Mouse (Mus musculus) liver, adult (tissue): ENCODE results near the gene A3galt2.

Source experiments
- GATA4 ChIP-seq: IDR thresholded peaks from 2 replicates; pipeline ENCODE4 v1.6.1; 2014; ENCODE audit warnings: mild to moderate bottlenecking, low read length; ENCODE audit not compliant: insufficient replicate concordance

Gene A3galt2

DNA sequence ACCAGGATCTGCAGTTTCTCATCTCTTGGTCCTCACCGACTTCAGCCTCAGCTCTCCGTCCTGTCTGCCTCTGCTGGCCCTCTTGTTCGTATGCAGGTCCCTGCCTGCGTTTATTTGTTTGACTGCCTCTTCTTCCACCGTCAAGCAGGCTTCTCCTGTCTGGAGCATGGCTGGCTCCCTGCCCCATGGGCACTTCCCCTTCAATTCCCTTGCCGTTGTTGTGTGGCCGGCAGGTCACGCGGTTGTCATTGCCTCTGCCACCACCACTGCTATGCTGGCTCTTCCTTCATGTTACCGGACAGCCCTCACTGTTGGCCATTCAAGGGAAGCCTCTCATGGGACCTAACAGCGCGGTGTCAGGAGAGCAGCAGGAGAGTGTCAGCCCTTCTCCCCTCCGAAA, 13.0 kb downstream of the A3galt2 start:
- TF ChIP-seq GATA4 = no peak

DNA sequence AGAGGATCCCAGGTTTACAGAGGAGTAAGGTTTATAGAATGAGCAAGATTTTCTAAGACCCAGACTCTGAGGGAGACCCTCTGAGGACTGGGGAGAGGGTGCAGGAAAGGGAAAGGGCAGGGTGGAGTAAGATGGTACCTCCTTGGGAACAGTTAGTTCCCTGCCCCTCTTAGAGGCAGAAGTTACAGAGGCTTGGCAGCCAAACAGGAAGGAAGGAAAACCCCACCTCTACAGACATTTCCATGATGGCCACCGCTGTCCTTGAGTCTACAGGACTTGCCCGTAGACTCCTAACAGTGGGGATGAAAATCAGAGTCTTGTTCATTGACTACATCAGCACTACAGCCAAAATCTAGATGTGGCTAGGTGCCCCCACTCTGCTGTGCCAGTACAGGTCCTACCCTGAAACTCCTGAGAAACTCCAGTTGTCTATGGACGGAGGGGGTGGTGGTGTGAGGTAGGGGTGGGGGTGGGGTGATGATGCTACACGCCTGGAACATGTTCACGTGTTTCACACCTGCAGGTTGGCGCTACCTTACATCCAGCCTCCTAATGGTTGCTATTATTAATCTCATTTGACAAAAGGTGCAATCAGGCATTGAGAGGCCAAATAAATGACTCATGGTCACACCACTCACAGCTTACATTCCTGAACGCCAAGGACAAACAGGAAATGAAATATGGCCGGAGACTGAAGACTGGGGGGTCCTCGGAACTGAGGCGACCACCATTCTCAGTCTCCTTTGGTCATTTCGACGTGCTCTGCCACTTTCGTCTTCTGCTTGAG, 14.6 kb downstream of the A3galt2 start:
- TF ChIP-seq GATA4 = no peak

DNA sequence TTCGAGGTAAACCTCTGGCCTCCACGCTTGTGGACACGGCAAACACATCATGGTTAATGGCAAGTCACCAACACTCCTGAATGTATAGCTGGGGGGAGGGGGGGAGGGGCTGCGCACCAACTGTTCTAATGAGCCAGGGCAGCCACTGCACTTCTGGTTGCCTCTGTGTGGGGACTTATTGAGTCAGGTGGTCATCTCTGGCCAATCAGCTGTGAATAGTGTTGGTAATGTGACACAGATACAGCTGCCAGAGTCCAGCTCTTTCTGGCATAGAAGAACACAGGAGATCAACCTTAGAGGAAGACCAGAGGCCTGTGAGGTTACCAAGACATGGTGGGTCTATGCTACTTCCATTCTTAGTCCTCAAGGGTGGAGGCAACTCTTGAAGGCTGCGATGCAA, 15.5 kb downstream of the A3galt2 start:
- TF ChIP-seq GATA4 = no peak

DNA sequence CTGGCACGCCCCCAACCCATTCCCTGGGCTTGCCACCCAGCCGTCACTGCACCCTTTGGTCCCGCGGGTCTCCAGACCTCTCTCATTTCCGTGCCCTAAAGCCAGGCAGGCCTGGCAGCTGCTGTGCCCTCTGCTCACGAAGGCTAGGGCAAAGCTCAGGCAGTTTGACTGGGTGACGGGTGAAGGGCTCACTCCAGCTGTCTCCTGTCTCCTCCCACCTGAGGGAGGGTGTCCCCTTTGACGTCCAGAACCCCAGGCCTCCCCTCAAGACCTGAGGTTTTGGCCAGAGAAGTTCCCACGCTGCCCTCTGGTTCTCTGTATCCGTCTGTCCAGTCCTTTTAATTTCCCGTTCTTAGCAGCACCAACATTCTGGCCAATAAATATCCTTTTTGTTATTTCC, 18.7 kb downstream of the A3galt2 start:
- TF ChIP-seq GATA4 = no peak

DNA sequence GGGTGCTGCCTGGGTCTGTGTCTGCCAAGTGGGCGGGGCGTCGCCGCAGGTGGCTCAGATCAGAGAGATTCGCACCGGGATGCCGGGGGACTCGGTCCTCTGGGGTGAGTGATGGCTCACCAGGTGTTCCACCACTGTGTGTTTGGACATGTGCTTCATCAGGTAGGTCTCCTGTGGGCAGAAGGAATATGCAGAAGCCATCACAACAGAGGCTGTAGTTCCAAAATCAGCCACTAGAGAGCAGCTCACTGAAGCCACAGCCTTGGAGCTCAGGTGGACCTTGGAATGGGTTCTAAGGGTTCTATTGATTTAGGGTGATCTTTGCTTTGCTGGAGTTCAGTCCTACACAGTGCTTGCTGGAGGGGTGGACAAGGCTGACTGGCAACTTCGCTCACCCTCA, 19.3 kb downstream of the A3galt2 start:
- TF ChIP-seq GATA4 = no peak

DNA sequence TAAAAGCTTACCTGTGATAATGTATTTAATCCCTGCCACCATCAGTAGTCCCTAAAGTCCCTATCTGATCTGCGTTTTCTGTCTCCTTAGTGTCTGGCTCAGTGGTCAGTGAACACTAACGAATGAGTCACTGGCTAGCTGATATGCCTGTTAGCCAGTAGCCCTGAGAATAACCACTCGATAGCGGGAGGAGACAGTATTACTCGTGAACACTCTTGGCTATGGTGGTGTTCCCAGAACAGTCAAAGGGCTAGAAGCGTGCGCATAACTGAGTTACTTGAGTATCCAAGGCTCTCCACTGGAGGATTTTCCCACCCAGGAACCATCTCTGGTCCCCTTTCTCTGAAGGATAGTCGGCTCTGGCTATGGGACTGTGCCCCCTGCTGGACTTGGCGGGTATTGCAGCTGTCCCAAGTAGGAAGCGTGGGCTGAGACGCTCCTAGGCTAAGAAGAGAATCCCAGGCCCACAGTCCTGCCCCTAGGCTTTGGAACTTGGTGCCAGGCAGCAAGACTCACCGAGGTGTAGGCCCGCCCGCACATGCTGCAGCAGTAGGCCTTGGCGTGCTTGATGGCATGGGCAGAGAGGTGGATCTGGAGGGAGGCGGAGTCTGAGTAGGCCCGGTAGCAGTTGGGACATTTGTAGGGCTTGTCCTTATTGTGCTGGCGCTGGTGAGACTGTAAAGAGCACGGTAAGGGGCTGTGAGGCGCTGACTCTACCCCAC, 21.6 kb downstream of the A3galt2 start:
- TF ChIP-seq GATA4 = no peak

DNA sequence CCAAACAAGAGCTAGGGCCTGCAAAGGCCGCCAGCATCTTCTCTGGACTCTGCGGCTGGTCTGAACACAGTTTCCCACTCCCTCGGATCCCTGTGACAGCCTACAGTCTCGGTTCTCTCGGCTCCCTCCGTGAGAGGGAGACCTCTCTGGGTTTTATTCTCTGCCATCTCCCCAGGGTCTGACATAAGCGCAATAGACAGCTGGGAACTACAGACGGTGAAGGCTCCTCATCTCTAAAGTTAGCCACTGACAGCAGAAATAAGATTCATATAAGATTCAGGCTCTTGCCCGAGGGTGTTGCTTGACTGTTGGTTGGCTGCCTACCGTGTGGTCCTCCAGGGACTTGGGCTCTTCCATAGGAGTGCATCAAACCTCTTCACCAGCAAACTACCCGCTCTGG, 22.4 kb downstream of the A3galt2 start:
- TF ChIP-seq GATA4 = no peak

DNA sequence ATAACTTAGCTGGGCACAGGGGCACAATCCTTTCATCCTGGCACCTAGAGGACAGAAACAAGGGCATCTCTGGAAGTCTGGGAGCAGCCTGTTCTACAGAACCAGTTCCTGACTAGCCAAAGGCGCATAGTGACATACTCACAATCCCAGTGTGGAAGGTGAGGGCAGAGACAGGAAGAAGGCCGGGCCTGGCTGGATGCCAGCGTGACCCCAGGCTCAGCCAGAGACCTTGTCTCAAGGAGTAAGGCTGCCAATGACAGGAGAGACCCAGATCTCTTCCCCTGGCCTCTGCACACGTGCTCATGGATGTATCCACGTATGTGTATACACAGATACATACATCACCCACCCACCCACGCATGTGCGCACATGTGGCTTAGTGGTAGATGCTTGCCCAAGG, 26.9 kb downstream of the A3galt2 start:
- TF ChIP-seq GATA4 = no peak

DNA sequence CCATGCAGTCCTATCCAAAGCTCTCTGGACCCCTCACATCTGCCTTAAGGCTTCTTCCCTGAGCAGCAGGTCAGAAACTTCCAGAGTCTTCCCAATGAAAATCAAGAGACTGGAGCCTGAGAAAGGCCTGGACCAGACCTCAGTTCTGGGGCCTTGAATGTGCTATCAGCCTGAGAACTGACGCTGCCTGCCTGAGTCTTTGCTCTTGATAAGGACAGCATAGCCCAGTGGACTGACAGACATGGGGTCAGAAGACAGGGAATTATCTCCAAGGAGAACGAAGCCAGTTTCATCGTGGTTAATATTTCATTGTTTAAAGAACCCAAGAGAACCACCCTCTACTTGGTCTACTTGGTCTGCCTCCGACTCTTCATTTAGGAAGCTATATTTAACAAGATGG, 27.5 kb downstream of the A3galt2 start:
- no peak for TF ChIP-seq GATA4

DNA sequence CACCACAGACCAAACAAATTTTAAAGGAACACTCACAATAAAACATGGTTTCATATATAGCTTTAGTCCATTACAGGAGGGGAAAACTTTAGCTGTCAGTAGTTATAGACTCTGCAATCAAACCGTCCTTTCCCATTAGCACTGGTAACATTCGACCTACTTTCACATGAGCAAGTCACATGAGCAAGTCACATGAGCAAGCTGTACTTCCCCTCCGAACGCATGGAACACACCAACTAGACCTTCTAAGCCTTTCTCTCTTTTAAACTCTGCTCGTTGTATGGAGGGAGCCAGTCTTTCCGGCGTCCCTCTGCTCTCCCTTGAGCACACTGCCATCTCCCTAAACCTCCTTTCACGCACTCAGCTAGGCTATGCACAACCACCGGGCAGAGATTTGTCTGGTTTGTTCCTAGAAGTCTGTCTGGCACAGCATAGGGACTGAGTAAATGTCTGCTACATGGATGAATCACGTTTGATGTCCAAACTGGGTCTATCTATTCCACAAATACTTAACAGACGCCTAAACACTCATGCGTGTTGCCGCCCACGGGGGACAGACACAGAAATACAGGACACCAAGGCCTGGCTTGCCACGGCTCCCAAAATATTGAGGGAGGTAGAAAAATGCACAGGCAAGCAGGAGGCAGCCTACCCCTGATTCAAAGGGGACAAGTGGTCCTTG, 29.9 kb downstream of the A3galt2 start:
- TF ChIP-seq GATA4 = no peak

DNA sequence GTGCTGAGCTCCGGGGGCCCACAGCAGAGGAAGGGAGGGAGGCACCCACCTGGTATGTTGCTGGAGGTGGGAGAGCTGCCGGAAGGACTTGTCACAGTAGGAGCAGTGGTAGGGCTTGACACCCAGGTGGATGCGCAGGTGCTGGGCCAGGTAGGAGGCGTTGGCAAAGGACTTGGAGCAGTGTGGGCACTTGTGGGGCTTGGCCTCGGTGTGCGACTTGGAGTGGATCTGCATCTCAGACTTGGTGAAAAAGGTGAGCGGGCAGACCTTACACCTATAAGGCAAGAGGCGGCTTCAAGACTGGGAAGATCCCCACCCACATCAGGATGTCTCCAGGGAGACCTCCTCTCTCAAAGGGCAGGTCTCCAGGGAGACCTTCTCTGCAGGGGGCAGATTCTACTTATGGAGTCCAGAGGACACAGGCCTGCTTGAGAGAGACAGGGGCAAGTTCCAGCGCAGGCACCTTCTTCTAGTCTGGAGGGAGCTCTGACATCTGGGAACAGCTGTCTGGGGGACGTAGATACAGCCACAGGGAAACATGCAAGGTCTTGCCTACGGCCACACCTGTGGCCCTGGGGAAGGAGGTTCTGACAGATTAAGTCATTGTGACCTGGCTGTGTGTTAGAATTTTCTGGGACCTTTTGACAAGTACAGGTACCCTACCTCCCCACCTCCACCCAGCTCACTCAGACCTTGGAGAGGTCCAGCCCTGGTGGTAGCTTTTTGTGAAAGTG, 30.9 kb downstream of the A3galt2 start:
- no peak for TF ChIP-seq GATA4

DNA sequence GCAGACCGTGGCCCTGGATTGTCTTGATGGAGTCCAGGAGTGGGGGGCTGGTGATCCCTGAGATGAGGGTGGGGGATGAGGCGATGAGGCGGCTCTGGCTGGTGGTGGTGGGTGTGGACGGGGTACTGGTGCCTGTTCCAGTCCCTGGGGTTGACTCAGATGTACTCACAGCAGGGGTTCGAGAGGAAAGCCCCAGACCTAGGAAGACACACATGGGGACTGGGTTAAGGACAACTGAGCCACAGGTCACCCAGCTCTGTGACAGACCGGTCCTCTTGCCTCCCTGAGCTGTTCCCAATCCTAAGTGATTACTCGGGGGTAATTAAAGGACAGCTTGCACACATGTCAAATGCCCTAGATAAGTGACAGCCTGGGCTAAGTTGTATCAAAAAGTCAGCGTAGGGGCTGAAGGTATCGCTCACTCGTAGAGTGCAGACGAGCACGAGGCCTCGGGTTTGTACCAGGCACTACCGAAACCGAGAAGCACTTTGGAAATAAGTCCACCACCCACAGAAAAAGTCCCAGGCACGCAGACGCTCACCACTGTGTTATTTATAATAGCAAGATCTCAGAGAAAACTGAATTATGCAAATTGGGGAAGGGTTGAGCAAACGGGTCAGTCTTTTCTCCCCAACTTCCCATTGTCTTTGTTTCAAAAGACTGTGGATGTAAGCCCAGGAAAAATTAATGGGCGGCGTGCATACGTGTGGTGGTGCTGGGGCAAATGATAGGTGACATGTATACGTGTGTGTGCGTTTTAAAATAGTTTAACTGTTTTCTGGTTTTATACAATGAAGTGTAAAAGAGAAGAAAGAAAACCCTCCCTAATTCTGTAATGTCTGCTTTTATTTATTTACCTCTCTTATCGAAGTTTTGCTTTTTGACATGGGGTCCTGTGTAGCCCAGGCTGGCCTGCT, 32.1 kb downstream of the A3galt2 start:
- TF ChIP-seq GATA4 = no peak

DNA sequence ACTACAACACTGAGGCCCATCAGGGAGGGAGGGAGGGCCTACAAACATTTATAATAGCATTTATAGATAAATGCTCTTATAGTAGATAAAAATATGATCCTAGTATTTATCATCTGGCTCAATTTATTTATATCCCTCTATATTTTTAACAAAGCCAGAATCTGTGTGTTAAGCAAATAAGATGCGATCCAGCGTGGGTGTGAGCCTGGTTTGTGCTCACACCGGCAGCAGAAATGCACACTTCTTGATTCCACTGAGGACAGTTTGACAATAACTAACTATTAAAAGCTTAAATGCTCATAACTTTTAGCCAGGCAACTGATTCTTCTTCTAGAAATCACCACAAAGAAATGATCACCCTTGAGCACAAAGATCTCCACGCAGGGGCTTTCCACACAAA, 32.9 kb downstream of the A3galt2 start:
- TF ChIP-seq GATA4 = no peak

DNA sequence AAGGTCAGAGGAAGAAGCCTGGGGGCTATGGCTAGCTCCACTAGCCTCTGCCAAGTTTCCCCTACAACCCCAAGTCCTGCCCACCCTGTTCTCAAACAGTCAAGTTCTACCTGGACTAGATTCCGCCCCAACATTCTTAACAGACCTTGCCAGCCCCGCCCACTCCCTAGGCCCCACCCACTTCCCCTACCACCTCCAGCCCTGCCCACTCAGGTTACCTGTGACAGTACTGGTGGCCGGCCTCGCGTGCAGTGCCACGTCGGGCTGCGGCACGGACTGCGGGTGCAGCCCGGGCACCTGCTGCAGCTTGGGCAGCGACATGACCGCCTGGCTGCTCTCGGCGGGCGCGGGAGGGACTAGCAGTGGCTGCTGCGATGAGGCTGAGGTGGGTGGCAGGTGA, 34.5 kb downstream of the A3galt2 start:
- TF ChIP-seq GATA4 = no peak
